Mouse (Mus musculus): ENCODE results near the gene Hspa12b.
A peak's percentile ranks its signal among the peaks of the same experiment; 100 is the strongest.

Hspa12b gene

GRCm38 (mm10) chr2:131152166-131152730 is 25.2 kb downstream of the Hspa12b start:
- no peak for DNase-seq

- DNase-seq = no peak
Observed at GRCm38 (mm10) chr2:131154036-131154435, 27.0 kb downstream of the Hspa12b start.

GRCm38 (mm10) chr2:131156987-131157386 is 29.9 kb downstream of the Hspa12b start:
- DNase-seq = no peak

GRCm38 (mm10) chr2:131159491-131159910 is 32.4 kb downstream of the Hspa12b start:
- DNase-seq = no peak

GRCm38 (mm10) chr2:131159938-131160581 is 33.0 kb downstream of the Hspa12b start, which contains the start of gene 1700037H04Rik:
1700037H04Rik (minus strand) TSS chr2:131160081.
- peak; percentile 97 for DNase-seq

- no peak for DNase-seq
Observed at GRCm38 (mm10) chr2:131160671-131161111, 33.6 kb downstream of the Hspa12b start.

- DNase-seq = no peak
Observed at GRCm38 (mm10) chr2:131163924-131164323, 36.8 kb downstream of the Hspa12b start.

- DNase-seq = no peak
Observed at GRCm38 (mm10) chr2:131166172-131166571, 39.1 kb downstream of the Hspa12b start.

- no peak for DNase-seq
Observed at GRCm38 (mm10) chr2:131167984-131168383, 40.9 kb downstream of the Hspa12b start.

- no peak for DNase-seq
Observed at GRCm38 (mm10) chr2:131168914-131169313, 41.8 kb downstream of the Hspa12b start.

GRCm38 (mm10) chr2:131170936-131171335 is 43.9 kb downstream of the Hspa12b start:
- DNase-seq = no peak

GRCm38 (mm10) chr2:131171401-131172104 is 44.5 kb downstream of the Hspa12b start:
- no peak for DNase-seq

GRCm38 (mm10) chr2:131172322-131172721 is 45.2 kb downstream of the Hspa12b start:
- no peak for DNase-seq

GRCm38 (mm10) chr2:131174700-131175099 is 47.6 kb downstream of the Hspa12b start:
- peak; percentile 86 for DNase-seq

GRCm38 (mm10) chr2:131175286-131175944 is 48.3 kb downstream of the Hspa12b start:
- no peak for DNase-seq

GRCm38 (mm10) chr2:131175945-131176309 is 48.8 kb downstream of the Hspa12b start:
- no peak for DNase-seq

- no peak for DNase-seq
Observed at GRCm38 (mm10) chr2:131176491-131176890, 49.4 kb downstream of the Hspa12b start.

- DNase-seq = no peak
Observed at GRCm38 (mm10) chr2:131177932-131178331, 50.9 kb downstream of the Hspa12b start.

GRCm38 (mm10) chr2:131178828-131179245 is 51.8 kb downstream of the Hspa12b start:
- DNase-seq = no peak

GRCm38 (mm10) chr2:131179246-131179886 is 52.3 kb downstream of the Hspa12b start:
- DNase-seq = peak; percentile 73

GRCm38 (mm10) chr2:131179990-131180587 is 53.0 kb downstream of the Hspa12b start, which contains the start of gene Cenpb:
Cenpb (minus strand) TSS chr2:131180067.
- peak; percentile 87 for DNase-seq

- no peak for DNase-seq
Observed at GRCm38 (mm10) chr2:131186343-131186742, 59.3 kb downstream of the Hspa12b start.
